Mouse (Mus musculus) right cerebral cortex, postnatal 10 days (tissue): Measurements from ENCODE around the gene Nsmce1.

ENCODE experiments used
- DNase-seq, 2 experiments: peaks; one replicate each; pipeline ENCODE4 v3.0.0; 2021; ENCODE audit warnings: low spot score in 2 of 2

Gene Nsmce1

GRCm38 (mm10) chr7:125491760-125492159 is 364 bp upstream of the Nsmce1 start:
- DNase-seq: no peak

GRCm38 (mm10) chr7:125489636-125490035 is 1.8 kb downstream of the Nsmce1 start:
- DNase-seq: no peak

- DNase-seq: no peak
Observed at GRCm38 (mm10) chr7:125488706-125489105, 2.7 kb downstream of the Nsmce1 start.

- DNase-seq: no peak
Observed at GRCm38 (mm10) chr7:125487126-125487525, 4.3 kb downstream of the Nsmce1 start.

GRCm38 (mm10) chr7:125486121-125486630 is 5.2 kb downstream of the Nsmce1 start:
- no peak for DNase-seq

GRCm38 (mm10) chr7:125484791-125485190 is 6.6 kb downstream of the Nsmce1 start:
- no peak for DNase-seq

GRCm38 (mm10) chr7:125482886-125483285 is 8.5 kb downstream of the Nsmce1 start:
- no peak for DNase-seq

GRCm38 (mm10) chr7:125482339-125482738 is 9.1 kb downstream of the Nsmce1 start:
- DNase-seq: no peak

- no peak for DNase-seq
Observed at GRCm38 (mm10) chr7:125480518-125480917, 10.9 kb downstream of the Nsmce1 start.

- DNase-seq: no peak
Observed at GRCm38 (mm10) chr7:125478391-125478984, 12.9 kb downstream of the Nsmce1 start.

- DNase-seq: peak in 1 of 2 experiments; percentile 44
Observed at GRCm38 (mm10) chr7:125475601-125476251, 15.7 kb downstream of the Nsmce1 start.

- no peak for DNase-seq
Observed at GRCm38 (mm10) chr7:125474535-125474934, 16.9 kb downstream of the Nsmce1 start.

- DNase-seq: peak; percentile 79 to 88
Observed at GRCm38 (mm10) chr7:125471991-125472741, 19.2 kb downstream of the Nsmce1 start.

GRCm38 (mm10) chr7:125470901-125471300 is 20.5 kb downstream of the Nsmce1 start:
- no peak for DNase-seq

GRCm38 (mm10) chr7:125469937-125470336 is 21.5 kb downstream of the Nsmce1 start:
- peak; percentile 54 to 80 for DNase-seq

GRCm38 (mm10) chr7:125462200-125462599 is 29.2 kb downstream of the Nsmce1 start:
- DNase-seq: no peak

- peak in 1 of 2 experiments; percentile 20 for DNase-seq
Observed at GRCm38 (mm10) chr7:125453671-125454070, 37.7 kb downstream of the Nsmce1 start.

- DNase-seq: no peak
Observed at GRCm38 (mm10) chr7:125451078-125451477, 40.3 kb downstream of the Nsmce1 start.

- no peak for DNase-seq
Observed at GRCm38 (mm10) chr7:125450678-125451077, 40.7 kb downstream of the Nsmce1 start.

- DNase-seq: peak; percentile 94 to 95
Observed at GRCm38 (mm10) chr7:125444464-125445401, 46.7 kb downstream of the Nsmce1 start, which contains the start of gene Kdm8. Kdm8 (plus strand) TSS chr7:125444676.

GRCm38 (mm10) chr7:125444076-125444463 is 47.3 kb downstream of the Nsmce1 start:
- DNase-seq: no peak
